Mouse (Mus musculus) adrenal gland, postnatal 4 days (tissue): ENCODE results near the gene Tbx4. TPM values are rescaled to one million over a fixed set of nuclear protein-coding genes. Genes with fewer than 3 reads are reported as not detected.

Experiments used
- DNase-seq, 2 experiments: peaks; one replicate each; pipeline ENCODE4 v3.0.0; 2021 to 2022; ENCODE audit warnings: low spot score in 2 of 2, mixed read lengths in 2 of 2
- total RNA-seq, 2 experiments: library from RNA; stranded (reverse); gene quantifications; 2 replicates each; pipeline ENCODE4 v1.2.3; 2021

Tbx4 gene
- total RNA-seq, 2 experiments from 2014 or later: not detected

- DNase-seq: no peak
Observed at GRCm38 (mm10) chr11:85900291-85900690, 14.1 kb downstream of the Tbx4 start.

- DNase-seq: no peak
Observed at GRCm38 (mm10) chr11:85909514-85909913, 23.3 kb downstream of the Tbx4 start.

- no peak for DNase-seq
Observed at GRCm38 (mm10) chr11:85910133-85910532, 23.9 kb downstream of the Tbx4 start.

- DNase-seq: no peak
Observed at GRCm38 (mm10) chr11:85913506-85913905, 27.3 kb downstream of the Tbx4 start.

- no peak for DNase-seq
Observed at GRCm38 (mm10) chr11:85917091-85917992, 31.1 kb downstream of the Tbx4 start.

- no peak for DNase-seq
Observed at GRCm38 (mm10) chr11:85917993-85918325, 31.7 kb downstream of the Tbx4 start.

- DNase-seq: no peak
Observed at GRCm38 (mm10) chr11:85918388-85918940, 32.2 kb downstream of the Tbx4 start.

- no peak for DNase-seq
Observed at GRCm38 (mm10) chr11:85925294-85925743, 39.1 kb downstream of the Tbx4 start.

- DNase-seq: no peak
Observed at GRCm38 (mm10) chr11:85926287-85926764, 40.1 kb downstream of the Tbx4 start.

GRCm38 (mm10) chr11:85928106-85928505 is 41.9 kb downstream of the Tbx4 start:
- DNase-seq: no peak

- no peak for DNase-seq
Observed at GRCm38 (mm10) chr11:85929651-85930050, 43.4 kb downstream of the Tbx4 start.

GRCm38 (mm10) chr11:85941785-85942570 is 55.8 kb downstream of the Tbx4 start:
- no peak for DNase-seq

- DNase-seq: no peak
Observed at GRCm38 (mm10) chr11:85948765-85949164, 62.5 kb downstream of the Tbx4 start.

GRCm38 (mm10) chr11:85949749-85950148 is 63.5 kb downstream of the Tbx4 start:
- no peak for DNase-seq

- no peak for DNase-seq
Observed at GRCm38 (mm10) chr11:85952538-85952937, 66.3 kb downstream of the Tbx4 start.

- no peak for DNase-seq
Observed at GRCm38 (mm10) chr11:85955611-85956010, 69.4 kb downstream of the Tbx4 start.

GRCm38 (mm10) chr11:85956422-85956821 is 70.2 kb downstream of the Tbx4 start:
- no peak for DNase-seq

- DNase-seq: no peak
Observed at GRCm38 (mm10) chr11:85956950-85957778, 70.9 kb downstream of the Tbx4 start.

- DNase-seq: no peak
Observed at GRCm38 (mm10) chr11:85959837-85960236, 73.6 kb downstream of the Tbx4 start.

- no peak for DNase-seq
Observed at GRCm38 (mm10) chr11:85960273-85960672, 74.1 kb downstream of the Tbx4 start.

GRCm38 (mm10) chr11:85961498-85961897 is 75.3 kb downstream of the Tbx4 start:
- no peak for DNase-seq
